Mouse (Mus musculus): ENCODE data around the gene Il27ra.

The Il27ra gene

GRCm38 (mm10) chr8:84042066-84042947, at the start of gene Il27ra:
TSS of gene Il27ra (minus strand) at chr8:84042589.
- peak; percentile 72 to 86 for DNase-seq (ENCODE audit: inconsistent age in 2 of 2, low spot score in 1 of 2)

GRCm38 (mm10) chr8:84090585-84090984, 48.2 kb upstream of the Il27ra start:
- peak; percentile 72 to 86 for DNase-seq (ENCODE audit: inconsistent age in 2 of 2, low spot score in 1 of 2)

- no peak for DNase-seq (ENCODE audit: inconsistent age in 2 of 2, low spot score in 1 of 2)
These were observed 46.9 kb upstream of the Il27ra start for GRCm38 (mm10) chr8:84089277-84089676.

- DNase-seq (ENCODE audit: inconsistent age in 2 of 2, low spot score in 1 of 2) = no peak
These were observed 45.4 kb upstream of the Il27ra start for GRCm38 (mm10) chr8:84087821-84088220.

- DNase-seq (ENCODE audit: inconsistent age in 2 of 2, low spot score in 1 of 2) = no peak
These were observed 44.8 kb upstream of the Il27ra start for GRCm38 (mm10) chr8:84087156-84087555.

- DNase-seq (ENCODE audit: inconsistent age in 2 of 2, low spot score in 1 of 2) = no peak
These were observed 42.1 kb upstream of the Il27ra start for GRCm38 (mm10) chr8:84084341-84085115.

GRCm38 (mm10) chr8:84083829-84084241, 41.4 kb upstream of the Il27ra start:
- DNase-seq (ENCODE audit: inconsistent age in 2 of 2, low spot score in 1 of 2) = peak in 1 of 2 experiments; percentile 78

- no peak for DNase-seq (ENCODE audit: inconsistent age in 2 of 2, low spot score in 1 of 2)
These were observed 36.8 kb upstream of the Il27ra start for GRCm38 (mm10) chr8:84079206-84079605.

- DNase-seq (ENCODE audit: inconsistent age in 2 of 2, low spot score in 1 of 2) = no peak
These were observed 34.5 kb upstream of the Il27ra start for GRCm38 (mm10) chr8:84076849-84077248.

- no peak for DNase-seq (ENCODE audit: inconsistent age in 2 of 2, low spot score in 1 of 2)
These were observed 34.0 kb upstream of the Il27ra start for GRCm38 (mm10) chr8:84076412-84076811.

GRCm38 (mm10) chr8:84073230-84073976, 31.0 kb upstream of the Il27ra start:
- DNase-seq (ENCODE audit: inconsistent age in 2 of 2, low spot score in 1 of 2) = no peak

- no peak for DNase-seq (ENCODE audit: inconsistent age in 2 of 2, low spot score in 1 of 2)
These were observed 29.9 kb upstream of the Il27ra start for GRCm38 (mm10) chr8:84072321-84072720.

- peak in 1 of 2 experiments; percentile 51 for DNase-seq (ENCODE audit: inconsistent age in 2 of 2, low spot score in 1 of 2)
These were observed 29.5 kb upstream of the Il27ra start for GRCm38 (mm10) chr8:84071921-84072320.

- DNase-seq (ENCODE audit: inconsistent age in 2 of 2, low spot score in 1 of 2) = peak in 1 of 2 experiments; percentile 48
These were observed 28.3 kb upstream of the Il27ra start for GRCm38 (mm10) chr8:84070667-84071066.

- peak in 1 of 2 experiments; percentile 65 for DNase-seq (ENCODE audit: inconsistent age in 2 of 2, low spot score in 1 of 2)
These were observed 27.9 kb upstream of the Il27ra start for GRCm38 (mm10) chr8:84070241-84070640.

GRCm38 (mm10) chr8:84069750-84070149, 27.4 kb upstream of the Il27ra start:
- peak in 1 of 2 experiments; percentile 48 for DNase-seq (ENCODE audit: inconsistent age in 2 of 2, low spot score in 1 of 2)

GRCm38 (mm10) chr8:84069169-84069568, 26.8 kb upstream of the Il27ra start:
- DNase-seq (ENCODE audit: inconsistent age in 2 of 2, low spot score in 1 of 2) = peak in 1 of 2 experiments; percentile 60

GRCm38 (mm10) chr8:84068316-84069035, 26.1 kb upstream of the Il27ra start:
- DNase-seq (ENCODE audit: inconsistent age in 2 of 2, low spot score in 1 of 2) = peak; percentile 59 to 87

- DNase-seq (ENCODE audit: inconsistent age in 2 of 2, low spot score in 1 of 2) = peak in 1 of 2 experiments; percentile 34
These were observed 25.5 kb upstream of the Il27ra start for GRCm38 (mm10) chr8:84067911-84068310.

- peak; percentile 97 to 99 for DNase-seq (ENCODE audit: inconsistent age in 2 of 2, low spot score in 1 of 2)
These were observed 24.7 kb upstream of the Il27ra start for GRCm38 (mm10) chr8:84067047-84067573.

All from adrenal gland, adult (tissue).